Mouse (Mus musculus): ENCODE results near the gene Auts2. TPM values are rescaled to one million over a fixed set of nuclear protein-coding genes. Genes with fewer than 3 reads are reported as not detected.

Auts2 gene
- polyA plus RNA-seq, 1 experiment from 2014 or later, result 17.0 TPM

DNA sequence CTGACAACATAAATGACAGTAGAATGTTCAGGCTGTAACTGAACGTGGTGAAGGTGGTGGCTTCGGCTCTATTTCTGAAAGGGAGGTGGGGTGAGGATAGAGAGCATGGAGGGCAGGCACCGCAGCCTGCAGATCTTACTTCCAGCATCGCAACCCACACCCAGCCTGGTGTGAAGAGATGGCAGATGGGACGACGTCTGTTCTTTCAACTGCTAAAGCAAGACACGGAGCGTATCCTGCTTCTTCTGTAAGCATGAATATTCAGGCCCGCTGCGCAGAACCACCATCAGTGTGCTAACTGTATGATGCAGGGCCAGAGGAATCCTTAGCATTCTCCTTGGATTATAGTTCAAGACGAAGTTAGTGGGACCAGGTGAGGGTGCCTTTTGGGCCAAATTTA lies 513.5 kb downstream of the Auts2 start:
- no peak for ATAC-seq (ENCODE audit: borderline replicate concordance, extremely low read depth, low FRiP score, low TSS enrichment)

DNA sequence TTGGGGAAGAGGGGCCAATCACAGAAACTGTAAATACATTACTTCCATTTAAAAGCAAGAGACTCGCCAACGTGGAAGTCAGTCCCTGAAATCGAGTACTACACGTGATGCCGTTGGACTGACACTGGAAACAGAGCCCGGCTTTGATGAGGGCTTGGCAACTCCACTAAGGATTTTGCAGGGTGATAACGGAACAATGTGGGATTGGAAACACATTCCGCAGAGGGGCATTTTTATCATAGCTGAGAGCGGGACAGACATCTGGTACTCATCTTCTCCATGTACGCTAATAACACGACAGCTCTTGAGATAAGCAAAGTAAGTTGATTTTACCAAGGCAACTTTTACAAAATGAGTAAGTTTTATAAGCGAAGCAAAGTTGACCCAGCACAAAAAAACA lies 514.1 kb downstream of the Auts2 start:
- no peaks in the 10 kb centered on the region for H3K27me3 ChIP-seq
- H3K4me1 ChIP-seq, result peaks cover 16% of the 10 kb centered on the region; the same call in 1 of the 2 replicates
- no peak overlapping the region for H3K27ac ChIP-seq
- H3K4me3 ChIP-seq, result no peak overlapping the region
- no peaks in the 10 kb centered on the region for H3K36me3 ChIP-seq
- no peak overlapping the region for H3K9ac ChIP-seq
- ATAC-seq (ENCODE audit: borderline replicate concordance, extremely low read depth, low FRiP score, low TSS enrichment), result 0 out of 2 replicates have a peak, but pooled peaks have one; percentile 23
- H3K4me2 ChIP-seq, result no peak overlapping the region
- 39% methylated on average over 12 of the region's 12 CpGs for WGBS
- no peaks in the 10 kb centered on the region for H3K9me3 ChIP-seq

More for the DNA sequence above, 513.5 kb downstream of the Auts2 start:
- Histone ChIP-seq H3K27me3 (no peaks in the 10 kb centered on the region), H3K9ac (no peak overlapping the region), H3K9me3 (no peaks in the 10 kb centered on the region), H3K4me2 (no peak overlapping the region), H3K4me3 (no peak overlapping the region), H3K4me1 (peaks cover 16% of the 10 kb centered on the region; the same call in 1 of the 2 replicates), H3K36me3 (no peaks in the 10 kb centered on the region), H3K27ac (no peak overlapping the region)
- 75% methylated on average over 11 of the region's 11 CpGs for WGBS

DNA sequence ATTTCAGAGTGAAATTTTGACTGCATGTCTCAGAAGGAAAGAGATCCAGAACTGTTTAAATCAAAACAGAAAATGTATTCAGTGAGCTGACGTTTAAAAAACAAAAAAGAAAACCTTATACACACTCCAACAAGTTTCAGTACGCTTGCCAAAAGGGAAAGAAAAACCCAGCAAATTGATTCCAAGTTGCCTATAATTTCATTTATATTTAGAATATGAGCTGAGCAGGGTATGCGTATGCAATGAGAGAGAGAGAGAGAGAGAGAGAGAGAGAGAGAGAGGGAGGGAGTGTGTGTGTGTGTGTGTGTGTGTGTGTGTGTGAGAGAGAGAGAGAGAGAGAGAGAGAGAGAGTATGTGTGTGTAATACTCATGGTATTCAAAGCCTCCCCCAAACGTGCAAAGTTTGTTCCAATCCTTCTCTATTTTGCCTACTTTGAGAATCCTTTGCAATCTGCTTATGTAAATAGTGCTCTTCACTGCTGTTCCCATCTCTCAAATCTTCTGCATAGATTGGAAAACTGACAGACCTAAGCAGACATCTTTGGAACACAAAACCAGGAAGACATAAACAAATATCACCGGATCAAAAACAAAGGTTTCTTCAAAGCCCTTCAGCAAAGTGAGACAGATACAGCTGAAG lies 515.2 kb downstream of the Auts2 start:
- Histone ChIP-seq H3K4me2 (no peak overlapping the region), H3K4me1 (peaks cover 16% of the 10 kb centered on the region; the same call in 1 of the 2 replicates), H3K9ac (no peak overlapping the region), H3K4me3 (no peak overlapping the region), H3K27ac (no peak overlapping the region), H3K36me3 (no peaks in the 10 kb centered on the region), H3K27me3 (no peaks in the 10 kb centered on the region), H3K9me3 (no peaks in the 10 kb centered on the region)
- WGBS, result 49% methylated on average over 5 of the region's 5 CpGs
- no peak for ATAC-seq (ENCODE audit: borderline replicate concordance, extremely low read depth, low FRiP score, low TSS enrichment)

DNA sequence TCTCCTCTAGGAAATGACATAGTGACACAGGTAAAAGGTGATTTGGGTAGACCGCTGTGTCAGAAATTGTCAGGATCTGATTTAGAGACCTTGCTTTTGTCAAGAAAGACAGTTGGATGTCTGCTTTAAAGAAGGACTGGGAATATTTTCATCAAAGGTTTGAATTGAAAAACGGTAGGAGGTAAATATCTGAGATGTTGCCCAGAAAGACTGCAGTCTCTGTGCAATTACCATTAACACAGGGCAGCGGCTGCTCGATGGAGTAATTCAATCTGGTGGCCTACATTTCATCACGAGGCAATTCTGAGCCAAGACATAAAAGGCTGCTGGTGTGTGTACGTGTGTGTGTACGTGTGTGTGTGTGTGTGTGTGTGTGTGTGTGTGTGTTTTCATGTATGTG lies 529.8 kb downstream of the Auts2 start:
- no peak overlapping the region for H3K4me2 ChIP-seq
- no peaks in the 10 kb centered on the region for H3K27me3 ChIP-seq
- H3K4me3 ChIP-seq, result no peak overlapping the region
- no peaks in the 10 kb centered on the region for H3K9me3 ChIP-seq
- H3K4me1 ChIP-seq, result no peaks in the 10 kb centered on the region
- no peaks in the 10 kb centered on the region for H3K36me3 ChIP-seq
- H3K9ac ChIP-seq, result no peak overlapping the region
- 85% methylated on average over 7 of the region's 7 CpGs for WGBS
- no peak overlapping the region for H3K27ac ChIP-seq
- ATAC-seq (ENCODE audit: borderline replicate concordance, extremely low read depth, low FRiP score, low TSS enrichment), result no peak

DNA sequence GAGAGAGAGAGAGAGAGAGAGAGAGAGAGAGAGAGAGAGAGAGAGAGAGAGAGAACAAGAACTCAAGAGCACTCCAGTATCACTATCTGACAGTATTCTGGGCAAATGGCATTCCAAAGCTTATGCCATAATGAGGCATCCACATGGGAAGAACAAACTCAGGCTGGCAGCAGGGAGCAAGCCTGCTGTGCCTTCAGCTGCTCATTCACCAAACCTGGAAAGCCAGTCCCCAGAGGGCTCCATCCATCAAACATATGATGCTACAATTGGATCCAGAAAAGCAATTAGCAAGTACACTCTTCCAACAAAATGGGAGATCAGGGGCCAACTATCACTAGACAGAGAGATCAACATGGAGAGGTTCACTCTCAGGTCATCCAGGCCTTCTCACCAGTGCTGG lies 531.3 kb downstream of the Auts2 start:
- Histone ChIP-seq H3K9ac (no peak overlapping the region), H3K4me2 (no peak overlapping the region), H3K27ac (no peak overlapping the region), H3K36me3 (no peaks in the 10 kb centered on the region), H3K9me3 (no peaks in the 10 kb centered on the region), H3K27me3 (no peaks in the 10 kb centered on the region), H3K4me1 (no peaks in the 10 kb centered on the region), H3K4me3 (no peak overlapping the region)
- no peak for ATAC-seq (ENCODE audit: borderline replicate concordance, extremely low read depth, low FRiP score, low TSS enrichment)

DNA sequence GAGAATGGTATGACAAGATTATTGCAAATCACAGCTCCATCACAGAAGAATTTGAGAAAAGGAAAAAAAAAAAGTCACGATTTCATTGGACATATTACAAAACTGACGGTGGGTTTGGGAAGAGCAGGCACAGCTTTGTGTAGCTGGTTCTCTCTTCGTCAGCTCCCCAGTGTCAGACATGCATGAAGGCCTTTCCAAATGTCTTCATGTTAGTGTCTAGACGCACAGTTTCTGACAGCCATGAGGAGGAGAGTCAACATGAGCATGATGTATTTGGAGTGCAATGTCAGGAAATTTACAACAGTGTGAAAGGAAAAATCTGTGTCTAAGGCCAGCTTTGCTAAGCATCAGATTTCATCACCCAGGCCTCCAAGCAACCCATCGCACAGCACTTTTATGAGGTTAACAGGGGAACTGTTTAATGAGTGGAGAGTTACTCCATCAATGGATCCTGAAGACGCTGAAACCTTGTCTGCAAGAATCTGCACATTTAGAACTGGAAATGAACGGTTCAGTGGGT lies 534.4 kb downstream of the Auts2 start:
- WGBS, result 54% methylated on average over 7 of the region's 7 CpGs
- Histone ChIP-seq H3K9ac (no peak overlapping the region), H3K9me3 (no peaks in the 10 kb centered on the region), H3K36me3 (no peaks in the 10 kb centered on the region), H3K4me2 (no peak overlapping the region), H3K4me3 (no peak overlapping the region), H3K27ac (no peak overlapping the region), H3K27me3 (no peaks in the 10 kb centered on the region), H3K4me1 (no peaks in the 10 kb centered on the region)
- no peak for ATAC-seq (ENCODE audit: borderline replicate concordance, extremely low read depth, low FRiP score, low TSS enrichment)

DNA sequence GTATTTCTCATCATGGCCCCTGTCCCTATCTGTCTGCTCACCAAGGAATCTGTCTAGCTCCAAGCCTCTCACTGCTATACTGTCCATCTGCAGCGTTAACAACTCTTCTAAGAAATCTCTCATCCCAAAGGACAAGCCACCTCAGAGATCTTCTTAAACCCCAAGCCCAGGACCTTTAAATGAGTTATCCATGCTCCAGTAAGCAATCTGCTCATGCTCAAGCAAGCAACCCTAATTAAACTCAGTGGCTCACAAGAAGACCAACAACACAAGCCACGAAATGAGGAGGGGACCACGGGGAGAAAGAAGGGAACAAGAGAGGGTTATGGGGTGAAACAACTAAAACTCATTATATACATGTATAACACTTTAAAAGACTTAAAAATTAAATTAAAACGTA lies 535.2 kb downstream of the Auts2 start:
- no peak overlapping the region for H3K4me2 ChIP-seq
- H3K9me3 ChIP-seq, result no peaks in the 10 kb centered on the region
- no peak overlapping the region for H3K4me3 ChIP-seq
- no peaks in the 10 kb centered on the region for H3K27me3 ChIP-seq
- H3K27ac ChIP-seq, result no peak overlapping the region
- 76% methylated on average over 4 of the region's 4 CpGs for WGBS
- no peaks in the 10 kb centered on the region for H3K4me1 ChIP-seq
- H3K9ac ChIP-seq, result no peak overlapping the region
- no peak for ATAC-seq (ENCODE audit: borderline replicate concordance, extremely low read depth, low FRiP score, low TSS enrichment)
- H3K36me3 ChIP-seq, result no peaks in the 10 kb centered on the region

DNA sequence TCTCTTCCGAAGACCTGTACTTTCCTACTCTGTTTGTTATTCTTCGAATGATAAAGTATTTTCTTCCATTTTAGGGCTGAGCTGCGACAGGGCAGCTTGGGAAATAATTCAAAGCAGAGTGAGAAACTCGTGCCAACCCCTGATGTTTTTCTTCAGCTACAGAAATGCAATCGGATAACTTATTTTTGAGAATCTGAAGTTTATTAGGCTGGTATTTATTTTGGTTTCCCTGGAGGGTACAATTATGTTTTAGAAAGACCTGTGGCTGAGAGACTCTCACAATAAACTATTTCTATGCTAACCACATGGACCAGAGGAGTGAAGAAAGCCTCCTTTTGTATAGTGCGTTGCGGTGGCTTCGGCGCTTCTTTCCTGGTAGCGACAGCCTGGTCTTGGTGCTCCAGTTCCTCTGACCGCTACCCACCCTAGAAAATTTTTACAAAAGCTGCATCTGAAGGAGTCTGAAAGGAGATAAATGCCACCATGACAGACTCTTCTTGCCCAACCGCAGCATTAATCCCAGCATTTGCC lies 550.4 kb downstream of the Auts2 start:
- H3K4me2 ChIP-seq, result no peak overlapping the region
- no peak for ATAC-seq (ENCODE audit: borderline replicate concordance, extremely low read depth, low FRiP score, low TSS enrichment)
- WGBS, result 67% methylated on average over 12 of the region's 12 CpGs

DNA sequence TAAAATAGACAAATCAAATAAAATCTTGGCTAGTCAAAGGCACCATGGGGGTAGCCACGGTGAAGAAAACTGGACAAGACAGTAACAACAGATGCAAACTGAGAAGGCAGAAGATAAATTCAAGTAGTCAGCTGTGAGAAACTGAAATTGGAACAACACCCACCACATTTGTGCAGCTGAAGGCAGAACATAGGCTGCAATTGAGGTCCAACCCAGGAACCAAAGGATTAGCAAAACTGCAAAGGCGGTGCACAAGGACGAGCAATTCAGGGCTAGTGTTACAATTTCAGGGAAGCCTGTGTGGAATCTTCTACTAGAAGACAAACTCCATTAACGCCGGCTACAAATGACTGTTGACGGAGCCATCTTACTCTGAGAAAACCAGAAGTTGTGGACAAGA lies 550.9 kb downstream of the Auts2 start:
- no peak for ATAC-seq (ENCODE audit: borderline replicate concordance, extremely low read depth, low FRiP score, low TSS enrichment)

More for the DNA sequence above, 550.4 kb downstream of the Auts2 start:
- Histone ChIP-seq H3K27me3 (no peaks in the 10 kb centered on the region), H3K36me3 (no peaks in the 10 kb centered on the region), H3K9ac (no peak overlapping the region), H3K27ac (no peak overlapping the region), H3K9me3 (no peaks in the 10 kb centered on the region), H3K4me3 (no peak overlapping the region), H3K4me1 (no peaks in the 10 kb centered on the region)

DNA sequence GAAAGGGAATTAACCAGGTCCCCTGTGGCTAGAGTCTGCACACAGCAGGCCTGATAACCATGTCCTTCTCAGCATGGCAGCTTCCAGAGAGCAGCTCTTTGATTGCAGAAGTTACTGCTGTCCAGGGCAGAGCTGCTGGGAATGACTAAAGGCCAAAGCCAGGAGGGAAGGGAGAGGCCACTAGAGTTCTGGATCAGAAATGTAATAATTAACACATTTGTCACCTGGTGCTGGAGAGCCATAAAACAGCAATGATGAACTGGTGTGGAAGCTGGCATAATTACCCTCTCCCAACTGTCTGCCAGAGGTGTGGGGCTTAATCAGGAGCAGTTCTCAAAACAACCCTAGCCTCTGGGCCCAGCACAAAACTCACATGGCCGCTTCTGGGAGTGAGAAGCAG lies 552.6 kb downstream of the Auts2 start:
- Histone ChIP-seq H3K27me3 (no peaks in the 10 kb centered on the region), H3K4me2 (no peak overlapping the region), H3K27ac (no peak overlapping the region), H3K4me1 (no peaks in the 10 kb centered on the region), H3K9me3 (no peaks in the 10 kb centered on the region), H3K36me3 (no peaks in the 10 kb centered on the region), H3K9ac (no peak overlapping the region), H3K4me3 (no peak overlapping the region)
- no peak for ATAC-seq (ENCODE audit: borderline replicate concordance, extremely low read depth, low FRiP score, low TSS enrichment)
- 70% methylated on average over 1 of the region's 1 CpGs for WGBS

More for the DNA sequence above, 550.9 kb downstream of the Auts2 start:
- H3K9me3 ChIP-seq, result no peaks in the 10 kb centered on the region
- no peak overlapping the region for H3K4me3 ChIP-seq
- no peak overlapping the region for H3K9ac ChIP-seq
- no peak overlapping the region for H3K4me2 ChIP-seq
- 79% methylated on average over 6 of the region's 6 CpGs for WGBS
- H3K36me3 ChIP-seq, result no peaks in the 10 kb centered on the region
- H3K4me1 ChIP-seq, result no peaks in the 10 kb centered on the region
- no peak overlapping the region for H3K27ac ChIP-seq
- H3K27me3 ChIP-seq, result no peaks in the 10 kb centered on the region

DNA sequence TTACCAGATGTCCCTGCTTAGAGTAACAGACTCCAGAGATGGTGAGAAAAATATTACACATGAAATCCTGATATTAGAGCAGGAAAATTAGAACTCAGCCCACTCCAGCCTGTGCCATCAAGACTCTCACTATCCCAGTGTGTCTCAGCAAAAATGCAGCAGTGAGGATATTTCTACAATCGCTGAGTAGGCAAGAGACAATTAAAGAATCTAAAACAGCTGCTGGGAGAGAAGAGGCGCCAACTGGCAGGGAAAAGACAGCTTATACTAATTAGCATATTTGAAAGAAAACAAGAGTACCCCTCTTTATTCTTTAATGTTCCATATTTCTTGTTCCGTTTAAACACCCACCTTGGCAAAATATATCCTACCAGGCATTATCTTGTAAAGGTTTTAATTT lies 561.7 kb downstream of the Auts2 start:
- ATAC-seq (ENCODE audit: borderline replicate concordance, extremely low read depth, low FRiP score, low TSS enrichment), result no peak
- 84% methylated on average over 3 of the region's 3 CpGs for WGBS
- Histone ChIP-seq H3K9ac (no peak overlapping the region), H3K4me2 (no peak overlapping the region), H3K4me1 (no peaks in the 10 kb centered on the region), H3K36me3 (no peaks in the 10 kb centered on the region), H3K9me3 (no peaks in the 10 kb centered on the region), H3K27me3 (no peaks in the 10 kb centered on the region), H3K4me3 (no peak overlapping the region), H3K27ac (no peak overlapping the region)

DNA sequence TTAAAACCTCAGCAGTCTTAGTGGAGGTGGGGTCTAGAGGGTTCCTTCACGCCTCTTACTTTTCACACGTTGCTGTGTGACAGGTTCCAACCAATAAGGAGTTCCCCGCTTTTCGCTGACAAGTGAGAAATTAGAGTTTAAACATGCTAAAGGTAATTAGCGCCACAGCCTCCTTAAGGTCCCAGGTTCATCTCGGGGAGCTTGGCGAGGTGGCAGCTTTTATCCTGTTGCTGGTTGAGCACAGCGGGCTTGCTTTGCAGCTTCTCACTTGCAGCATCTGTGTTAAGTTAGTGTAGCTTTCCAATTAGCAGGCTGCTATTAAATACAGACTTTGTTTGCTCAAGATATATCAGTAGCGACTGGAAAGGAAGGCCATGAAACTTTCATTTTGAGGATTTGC lies 564.2 kb downstream of the Auts2 start:
- Histone ChIP-seq H3K4me3 (no peak overlapping the region), H3K4me1 (no peaks in the 10 kb centered on the region), H3K4me2 (no peak overlapping the region), H3K27ac (no peak overlapping the region), H3K9ac (no peak overlapping the region), H3K36me3 (no peaks in the 10 kb centered on the region), H3K27me3 (no peaks in the 10 kb centered on the region), H3K9me3 (no peaks in the 10 kb centered on the region)
- WGBS, result 51% methylated on average over 9 of the region's 9 CpGs
- ATAC-seq (ENCODE audit: borderline replicate concordance, extremely low read depth, low FRiP score, low TSS enrichment), result no peak

All from lung, embryonic 15.5 days (tissue).